Mouse (Mus musculus) hindbrain, postnatal 0 days (tissue): Measurements from ENCODE around the gene Mdga1. TPM values are rescaled to one million over a fixed set of nuclear protein-coding genes. Genes with fewer than 3 reads are reported as not detected.

Experiments
- ATAC-seq: fragments of 200-750 bp; cut with Nextera tagmentation; 2 replicates; pipeline ENCODE4 v1.8.0; 2017; ENCODE audit warnings: mild to moderate bottlenecking, moderate TSS enrichment, moderate library complexity
- DNase-seq: peaks from one replicate; pipeline ENCODE4 v3.0.0-alpha.2; 2015; ENCODE audit warnings: low spot score
- H3K27ac ChIP-seq: fragments of 300-500 bp; sonication (generic); 2 replicates; pipeline ENCODE4 v1.5.1; 2014; ENCODE audit warnings: mild to moderate bottlenecking
- H3K27me3 ChIP-seq: fragments of 300-500 bp; sonication (generic); 2 replicates; pipeline ENCODE4 v1.6.1; 2014; ENCODE audit warnings: low read length, mixed read lengths; ENCODE audit not compliant: insufficient read depth
- H3K36me3 ChIP-seq: fragments of 300-500 bp; sonication (generic); 2 replicates; pipeline ENCODE4 v1.6.1; 2014; ENCODE audit warnings: low read length, mixed read lengths; ENCODE audit not compliant: insufficient read depth
- H3K4me1 ChIP-seq: fragments of 300-500 bp; sonication (generic); 2 replicates; pipeline ENCODE4 v1.6.1; 2014; ENCODE audit warnings: antibody characterized with exemption, low read length, mixed read lengths; ENCODE audit not compliant: insufficient read depth
- H3K4me2 ChIP-seq: fragments of 300-500 bp; sonication (generic); 2 replicates; pipeline ENCODE4 v1.6.1; 2014; ENCODE audit warnings: low read depth, mild to moderate bottlenecking, low read length, moderate library complexity, mixed read lengths
- H3K4me3 ChIP-seq: fragments of 300-500 bp; sonication (generic); 2 replicates; pipeline ENCODE4 v1.5.1; 2014; ENCODE audit warnings: low read length
- H3K9ac ChIP-seq: fragments of 300-500 bp; sonication (generic); replicated peaks from 2 replicates; pipeline ENCODE4 v1.6.1; 2014; ENCODE audit warnings: mild to moderate bottlenecking, low read length, moderate library complexity, mixed read lengths
- H3K9me3 ChIP-seq: fragments of 300-500 bp; sonication (generic); 2 replicates; pipeline ENCODE4 v1.6.1; 2016; ENCODE audit warnings: low read length, mixed read lengths
- CTCF ChIP-seq: IDR thresholded peaks from 2 replicates; pipeline ENCODE4 v1.5.1; 2016; ENCODE audit warnings: antibody characterized with exemption, control low read depth, low read depth
- WGBS: fragments of 180-500 bp; shearing (Covaris S2); extraction: QIAGEN DNeasy Blood & Tissue Kit; methylation state at CpG from one replicate; pipeline ENCODE4 v1.1.7; 2014; 5-methylcytosine and 5-hydroxymethylcytosine counted together
- polyA plus RNA-seq: library from polyadenylated mRNA; unstranded; fragments of >200 nt; fragmentation: Nextera tagmentation; extraction: Ambion mirVana; gene quantifications from 2 replicates; pipeline ENCODE4 v1.2.1, GENCODE M21; 2015
- total RNA-seq: library from RNA; depleted of rRNA; stranded (reverse); fragments of >200 nt; gene quantifications from 2 replicates; pipeline ENCODE4 v1.2.3, GENCODE M21; 2014; rRNA removed

The Mdga1 gene
- total RNA-seq (73.3 and 104 TPM in 2 replicates), polyA plus RNA-seq (14.0 and 16.7 TPM in 2 replicates)

GRCm38 (mm10) chr17:29970037-29970555 lies at the start of gene Mdga1:
Gene Mdga1, minus strand, starts transcription at chr17:29970087.
- WGBS: 62% methylated on average over 7 of the region's 7 CpGs
- Histone ChIP-seq H3K4me3 (no peak within 1 kb of the TSS), H3K9me3 (no peaks in the 10 kb centered on the region), H3K9ac (no peak within 1 kb of the TSS), H3K27ac (no peak within 1 kb of the TSS), H3K4me1 (peaks cover 7% of the 10 kb centered on the region; the same call in 1 of the 2 replicates), H3K27me3 (no peaks in the 10 kb centered on the region), H3K4me2 (no peak within 1 kb of the TSS), H3K36me3 (no peaks in the 10 kb centered on the region)
- no peak for TF ChIP-seq CTCF
- DNase-seq: no peak
- no peak; the same call in 1 of the 2 replicates for ATAC-seq

- Histone ChIP-seq H3K4me2 (no peak overlapping the region), H3K27ac (no peak overlapping the region), H3K9ac (no peak overlapping the region), H3K9me3 (no peaks in the 10 kb centered on the region), H3K36me3 (no peaks in the 10 kb centered on the region), H3K27me3 (no peaks in the 10 kb centered on the region), H3K4me1 (no peaks in the 10 kb centered on the region; the same call in 1 of the 2 replicates), H3K4me3 (no peak overlapping the region)
- DNase-seq: no peak
- ATAC-seq: no peak
- 79% methylated on average over 12 of the region's 12 CpGs for WGBS
- TF ChIP-seq CTCF: no peak
Measured at GRCm38 (mm10) chr17:30018927-30019610, 49.2 kb upstream of the Mdga1 start.

DNA sequence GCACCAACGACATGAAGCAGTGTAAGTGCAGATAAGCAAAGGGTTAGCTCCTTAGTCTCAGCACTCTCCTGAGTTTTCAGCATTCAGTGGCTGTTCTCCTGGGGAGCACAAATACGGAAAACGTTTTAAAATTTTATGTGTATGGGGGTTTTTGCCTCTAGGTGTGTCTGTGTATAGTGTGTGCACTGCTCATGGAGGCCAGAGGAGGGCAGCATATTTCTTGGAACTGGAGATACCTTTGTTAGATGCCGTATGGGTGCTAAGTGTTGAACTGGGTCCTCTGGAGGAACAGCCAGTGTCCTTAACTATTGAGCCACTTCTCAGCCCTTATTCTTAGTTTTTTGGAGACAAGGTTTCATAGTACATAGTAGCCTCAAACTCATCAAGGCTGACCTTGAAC lies 44.8 kb upstream of the Mdga1 start:
- Histone ChIP-seq H3K4me2 (no peak overlapping the region), H3K36me3 (no peaks in the 10 kb centered on the region), H3K4me3 (no peak overlapping the region), H3K9ac (no peak overlapping the region), H3K4me1 (no peaks in the 10 kb centered on the region), H3K27ac (no peak overlapping the region), H3K27me3 (no peaks in the 10 kb centered on the region), H3K9me3 (no peaks in the 10 kb centered on the region)
- TF ChIP-seq CTCF: peak; percentile 35
- WGBS: 93% methylated on average over 4 of the region's 4 CpGs
- no peak for ATAC-seq
- no peak for DNase-seq

DNA sequence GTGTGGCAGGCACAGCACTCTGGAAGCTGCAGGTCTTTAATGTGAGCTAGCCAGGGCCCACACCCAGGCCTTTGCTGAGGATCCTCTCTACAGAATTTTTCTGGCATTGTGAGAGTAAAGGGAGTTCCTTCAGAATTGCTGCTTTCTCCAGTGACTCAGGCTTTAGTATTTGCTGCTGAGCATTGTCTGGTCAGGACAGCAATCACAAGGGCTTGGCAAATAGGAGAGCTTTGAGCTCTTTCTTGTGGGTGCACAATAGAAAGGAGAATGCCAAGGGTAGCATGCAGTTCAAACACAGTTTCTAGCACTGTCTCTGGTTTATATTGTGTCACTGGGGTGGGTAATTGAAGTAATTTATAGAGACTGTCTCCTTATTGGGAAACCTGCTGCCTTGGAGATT lies 38.5 kb upstream of the Mdga1 start:
- peaks cover 29% of the 10 kb centered on the region for H3K4me1 ChIP-seq

DNA sequence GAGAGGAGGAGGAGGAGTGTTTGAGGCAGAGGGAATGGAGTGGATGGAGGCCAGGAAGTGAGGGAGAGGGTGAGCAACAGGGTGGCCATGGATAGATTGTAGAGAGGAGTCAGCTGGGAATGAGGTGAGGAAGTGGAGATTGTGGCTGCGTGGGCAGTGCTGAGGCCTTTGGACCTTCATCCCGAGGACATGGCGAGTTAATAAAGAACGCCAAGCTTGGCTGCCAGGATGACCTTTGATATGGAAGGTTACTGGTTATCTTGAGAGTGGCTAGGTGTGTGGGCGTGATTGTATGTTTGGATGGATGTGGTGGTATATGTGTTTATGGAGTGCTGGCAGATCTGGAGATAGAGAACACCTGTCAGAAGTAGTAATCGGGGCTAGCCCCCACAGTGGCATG lies 38.0 kb upstream of the Mdga1 start:
- no peak overlapping the region for H3K4me3 ChIP-seq
- no peaks in the 10 kb centered on the region for H3K9me3 ChIP-seq
- peak overlapping the region; percentile 67 for H3K4me2 ChIP-seq
- H3K4me1 ChIP-seq: peaks cover 29% of the 10 kb centered on the region
- 77% methylated on average over 6 of the region's 6 CpGs for WGBS
- H3K27ac ChIP-seq: no peak overlapping the region
- H3K36me3 ChIP-seq: no peaks in the 10 kb centered on the region
- no peak overlapping the region for H3K9ac ChIP-seq
- H3K27me3 ChIP-seq: no peaks in the 10 kb centered on the region
- no peak for ATAC-seq
- no peak for TF ChIP-seq CTCF
- no peak for DNase-seq

More for the DNA sequence above, 38.5 kb upstream of the Mdga1 start:
- TF ChIP-seq CTCF: no peak
- Histone ChIP-seq H3K27me3 (no peaks in the 10 kb centered on the region), H3K4me3 (no peak overlapping the region), H3K4me2 (peak overlapping the region; percentile 67), H3K36me3 (no peaks in the 10 kb centered on the region), H3K9ac (no peak overlapping the region), H3K9me3 (no peaks in the 10 kb centered on the region), H3K27ac (no peak overlapping the region)
- ATAC-seq (no peak), DNase-seq (no peak)

- Histone ChIP-seq H3K4me1 (peaks cover 29% of the 10 kb centered on the region), H3K9me3 (no peaks in the 10 kb centered on the region), H3K4me2 (peak overlapping the region; percentile 67), H3K36me3 (no peaks in the 10 kb centered on the region), H3K27ac (no peak overlapping the region), H3K27me3 (no peaks in the 10 kb centered on the region), H3K9ac (no peak overlapping the region), H3K4me3 (no peak overlapping the region)
- ATAC-seq: no peak
- no peak for DNase-seq
- TF ChIP-seq CTCF: no peak
- 73% methylated on average over 2 of the region's 2 CpGs for WGBS
Measured at GRCm38 (mm10) chr17:30006877-30007276, 37.0 kb upstream of the Mdga1 start.

DNA sequence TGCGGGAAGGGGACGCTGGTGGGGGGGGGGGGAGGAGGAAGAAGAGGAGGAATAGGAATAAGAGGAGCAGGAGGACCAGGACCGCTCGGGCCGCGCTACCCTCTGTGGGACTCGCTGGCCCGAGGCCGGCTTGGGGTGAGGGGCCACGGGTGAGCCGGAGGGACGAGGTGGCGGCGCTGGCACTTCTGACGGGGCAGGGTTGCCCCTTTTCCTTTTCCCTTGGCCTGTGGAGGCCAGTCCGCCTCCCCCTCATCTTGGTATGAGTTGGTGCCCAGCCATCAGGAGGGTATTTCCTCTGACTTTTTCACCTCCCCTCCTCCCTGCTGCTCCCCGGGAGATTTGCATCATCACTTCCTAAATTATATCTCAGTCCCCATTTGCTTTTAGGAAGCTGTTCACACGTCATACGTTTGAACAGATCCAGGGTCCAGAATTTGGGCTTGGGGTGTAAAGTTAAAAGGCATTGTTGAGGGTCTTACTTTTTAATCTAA lies 35.6 kb upstream of the Mdga1 start:
- Histone ChIP-seq H3K4me1 (peaks cover 29% of the 10 kb centered on the region), H3K27me3 (no peaks in the 10 kb centered on the region), H3K9ac (peak overlapping the region; percentile 92), H3K4me3 (peak overlapping the region; percentile 93), H3K36me3 (no peaks in the 10 kb centered on the region), H3K4me2 (peak overlapping the region; percentile 67), H3K9me3 (no peaks in the 10 kb centered on the region), H3K27ac (peak overlapping the region; percentile 97)
- TF ChIP-seq CTCF: no peak
- ATAC-seq: peak; percentile 21
- no peak for DNase-seq
- under 1% methylated on average over 13 of the region's 19 CpGs for WGBS
